Mouse (Mus musculus) megakaryocyte, embryonic 14.5 days (primary cell): Measurements from ENCODE around the gene Dstn.

Experiments used
- FLI1 ChIP-seq: IDR thresholded peaks from 2 replicates; pipeline ENCODE4 v1.6.1; 2012; ENCODE audit warnings: low read length, inconsistent platforms, mixed read lengths
- GATA1 ChIP-seq: IDR thresholded peaks from 3 replicates; pipeline ENCODE4 v1.6.1; 2012; ENCODE audit warnings: mixed read lengths, low read length, inconsistent platforms, borderline replicate concordance

GRCm38 (mm10) chr2:143900821-143901351, 14.2 kb upstream of the Dstn start:
- no peak for TF ChIP-seq GATA1
- TF ChIP-seq FLI1, result no peak
